ENCODE assay signal across 9 mouse cellular contexts in the genomic region with DNA sequence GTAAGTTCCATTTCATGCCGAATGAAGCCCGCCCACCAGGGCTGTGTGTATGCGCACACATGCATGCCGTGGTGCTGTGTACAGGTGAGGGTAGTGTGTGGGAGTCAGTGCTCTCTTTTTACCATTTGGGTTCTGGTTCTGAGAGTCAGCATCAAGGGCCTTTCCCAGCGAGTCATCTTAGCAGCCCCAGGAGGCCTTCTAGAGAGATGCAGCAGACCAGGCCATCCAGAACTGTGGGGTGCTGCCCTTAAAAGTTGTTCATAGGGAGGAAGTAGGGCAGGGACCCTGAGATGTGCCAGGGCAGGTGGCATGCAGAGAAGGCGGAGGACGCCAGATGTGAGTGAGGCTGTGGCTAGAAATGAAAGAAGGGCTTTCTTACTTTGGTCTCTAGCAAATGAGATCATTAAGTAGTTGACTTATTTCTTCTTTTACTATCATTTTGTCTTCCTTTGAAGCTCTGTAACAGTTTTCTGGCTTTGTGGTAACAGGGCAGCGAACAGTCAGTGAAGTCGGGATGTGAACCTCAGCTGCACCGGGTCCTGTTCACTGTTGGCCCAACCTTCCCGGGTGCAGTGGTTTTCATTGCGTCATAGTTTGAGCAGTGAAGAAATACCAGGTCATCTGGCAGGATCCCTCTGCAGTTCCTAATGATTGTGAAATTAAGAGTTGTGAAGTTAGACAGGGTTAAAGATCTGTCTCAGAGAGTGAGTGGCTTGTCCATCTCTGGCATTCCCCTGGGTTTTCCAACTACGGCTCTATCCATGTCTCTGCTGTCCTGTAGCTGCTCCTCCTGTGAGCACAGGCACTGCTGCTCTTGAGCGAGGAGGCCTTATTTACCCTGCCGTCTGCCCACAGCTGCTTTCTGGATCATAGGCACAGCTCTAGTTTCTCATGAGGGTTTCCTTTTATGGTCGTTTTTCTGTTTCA. TPM values are rescaled to one million over a fixed set of nuclear protein-coding genes. Genes with fewer than 3 reads are reported as not detected.
DNase-seq lines count a peak whose midpoint lies in the region; ATAC-seq and TF ChIP-seq lines count a peak whose summit lies in the region.
"Had no signal": no experiment of that assay in that cellular context is flagged by ENCODE, and none has a peak within 500 bp of the region (broad histone marks: within the 10 kb centered on the region; RNA-seq: fewer than 3 reads in every experiment).

No protein-coding gene starts in this region.

- peak; percentile 69 to 73 for DNase-seq in CD8-positive naive resting alpha-beta T cell, adult 2 months (ENCODE audit: low read depth in 2 of 2, low spot score in 2 of 2)
- peak; percentile 35 to 59 for DNase-seq in adrenal gland, postnatal 36 days
- DNase-seq in liver, embryonic 13.5 days, result no peak
- DNase-seq in cerebellum, adult 9-10 months, result no peak
- DNase-seq in embryonic facial prominence, embryonic 10.5 days (ENCODE audit: low spot score), result no peak

- no peaks in the 10 kb centered on the region for H3K9me3 ChIP-seq in liver, embryonic 13.5 days (replicated peaks)
- H3K9me3 ChIP-seq in hindbrain, embryonic 12.5 days (replicated peaks), result no peaks in the 10 kb centered on the region
- no peaks in the 10 kb centered on the region for H3K9me3 ChIP-seq in forebrain, embryonic 13.5 days (replicated peaks)
- H3K9me3 ChIP-seq in embryonic facial prominence, embryonic 10.5 days, result no peaks in the 10 kb centered on the region
- H3K9me3 ChIP-seq: embryonic facial prominence, embryonic 13.5 days had no signal

- H3K27ac ChIP-seq in liver, embryonic 13.5 days, result peak overlapping the region; percentile 67
- H3K27ac ChIP-seq in small intestine, adult 2 months (ENCODE audit: insufficient read depth, low read depth, low read length), result peak overlapping the region; percentile 68
- no peak overlapping the region for H3K27ac ChIP-seq in hindbrain, embryonic 12.5 days
- H3K27ac ChIP-seq in forebrain, embryonic 13.5 days, result no peak overlapping the region
- H3K27ac ChIP-seq in embryonic facial prominence, embryonic 10.5 days (replicated peaks), result no peak overlapping the region
- H3K27ac ChIP-seq: embryonic facial prominence, embryonic 13.5 days had no signal

- H3K4me3 ChIP-seq in liver, embryonic 13.5 days (replicated peaks), result no peak overlapping the region
- H3K4me3 ChIP-seq in small intestine, adult 2 months (ENCODE audit: low read depth, low read length), result peak overlapping the region; percentile 6; the same call in 1 of the 2 replicates
- no peak overlapping the region for H3K4me3 ChIP-seq in hindbrain, embryonic 12.5 days
- no peak overlapping the region for H3K4me3 ChIP-seq in forebrain, embryonic 13.5 days
- no peak overlapping the region for H3K4me3 ChIP-seq in embryonic facial prominence, embryonic 10.5 days
- H3K4me3 ChIP-seq: embryonic facial prominence, embryonic 13.5 days had no signal

- H3K4me1 ChIP-seq in liver, embryonic 13.5 days (replicated peaks), result peaks cover 60% of the 10 kb centered on the region
- H3K4me1 ChIP-seq in small intestine, adult 2 months (ENCODE audit: control insufficient read depth, insufficient read depth, insufficient read length, low read length), result peaks cover 47% of the 10 kb centered on the region
- H3K4me1 ChIP-seq in hindbrain, embryonic 12.5 days, result peaks cover 7% of the 10 kb centered on the region; the same call in 1 of the 2 replicates
- peaks cover 7% of the 10 kb centered on the region for H3K4me1 ChIP-seq in forebrain, embryonic 13.5 days
- peaks cover 7% of the 10 kb centered on the region for H3K4me1 ChIP-seq in embryonic facial prominence, embryonic 10.5 days

- H3K9ac ChIP-seq in liver, embryonic 13.5 days, result no peak overlapping the region
- H3K9ac ChIP-seq in hindbrain, embryonic 12.5 days, result no peak overlapping the region
- no peak overlapping the region for H3K9ac ChIP-seq in forebrain, embryonic 13.5 days
- H3K9ac ChIP-seq: embryonic facial prominence, embryonic 13.5 days had no signal

- no peak for TF ChIP-seq CTCF in small intestine, adult 2 months (IDR thresholded peaks at IDR 0.05; ENCODE audit: extremely low read depth, insufficient read length, insufficient replicate concordance, low read depth, low read length)

- H3K27me3 ChIP-seq in liver, embryonic 13.5 days, result no peaks in the 10 kb centered on the region
- no peaks in the 10 kb centered on the region for H3K27me3 ChIP-seq in small intestine, adult 2 months (ENCODE audit: control insufficient read depth, insufficient read depth, low read length)
- no peaks in the 10 kb centered on the region for H3K27me3 ChIP-seq in hindbrain, embryonic 12.5 days
- no peaks in the 10 kb centered on the region for H3K27me3 ChIP-seq in forebrain, embryonic 13.5 days
- H3K27me3 ChIP-seq in embryonic facial prominence, embryonic 10.5 days (replicated peaks; ENCODE audit: low read depth, poor library complexity, severe bottlenecking), result no peaks in the 10 kb centered on the region
- H3K27me3 ChIP-seq: embryonic facial prominence, embryonic 13.5 days had no signal

- WGBS in liver, embryonic 13.5 days (ENCODE audit: insufficient replicate concordance), result 63% methylated on average over 16 of the region's 16 CpGs
- 51% methylated on average over 16 of the region's 16 CpGs for WGBS in small intestine, adult 2 months
- WGBS in hindbrain, embryonic 12.5 days, result 83% methylated on average over 16 of the region's 16 CpGs
- WGBS in forebrain, embryonic 13.5 days, result 87% methylated on average over 16 of the region's 16 CpGs
- WGBS in embryonic facial prominence, embryonic 10.5 days, result 89% methylated on average over 16 of the region's 16 CpGs

- TF ChIP-seq POLR2A in small intestine, adult 2 months (IDR thresholded peaks at IDR 0.05; ENCODE audit: low read depth, low read length), result no peak

- peak overlapping the region; percentile 26; the same call in 1 of the 2 replicates for H3K4me2 ChIP-seq in liver, embryonic 13.5 days
- no peak overlapping the region for H3K4me2 ChIP-seq in hindbrain, embryonic 12.5 days (replicated peaks)
- no peak overlapping the region for H3K4me2 ChIP-seq in forebrain, embryonic 13.5 days
- H3K4me2 ChIP-seq: embryonic facial prominence, embryonic 13.5 days had no signal

- peak; percentile 70 for ATAC-seq in liver, embryonic 13.5 days (ENCODE audit: low read depth)
- no peak for ATAC-seq in hindbrain, embryonic 12.5 days (ENCODE audit: low FRiP score)
- no peak for ATAC-seq in forebrain, embryonic 13.5 days

- peaks cover 15% of the 10 kb centered on the region for H3K36me3 ChIP-seq in liver, embryonic 13.5 days
- peaks cover 17% of the 10 kb centered on the region for H3K36me3 ChIP-seq in small intestine, adult 2 months (ENCODE audit: control insufficient read depth, insufficient read depth, low read length)
- H3K36me3 ChIP-seq in hindbrain, embryonic 12.5 days, result peaks cover 27% of the 10 kb centered on the region
- H3K36me3 ChIP-seq in forebrain, embryonic 13.5 days (ENCODE audit: poor library complexity, severe bottlenecking), result peaks cover 19% of the 10 kb centered on the region
- peaks cover 56% of the 10 kb centered on the region for H3K36me3 ChIP-seq in embryonic facial prominence, embryonic 10.5 days (replicated peaks)

RNA-seq across cellular contexts. Expression of a gene that starts 7.6 kb away (rescaled TPM):
- total RNA-seq in adrenal gland, postnatal 36 days (2021), result 10 to 100 TPM; 43.8 to 68.9 TPM
- polyA plus RNA-seq in liver, embryonic 13.5 days (2015; fragmentation: Nextera tagmentation; extraction: Ambion mirVana), result 13.5 and 20.8 TPM in 2 replicates
- 30.8 and 55.9 TPM in 2 replicates for polyA plus RNA-seq in small intestine, adult 2 months (2012; rRNA removed)
- polyA plus RNA-seq in hindbrain, embryonic 12.5 days (2016; fragmentation: Nextera tagmentation; extraction: Ambion mirVana), result 18.5 and 19.2 TPM in 2 replicates
- polyA plus RNA-seq in forebrain, embryonic 13.5 days (2015; fragmentation: Nextera tagmentation; extraction: Ambion mirVana), result 8.6 and 9.1 TPM in 2 replicates
- 19.1 and 19.9 TPM in 2 replicates for polyA plus RNA-seq in embryonic facial prominence, embryonic 10.5 days (2016; fragmentation: Nextera tagmentation; extraction: Ambion mirVana)

RNA-seq across cellular contexts. Expression of a gene that starts 53.1 kb away (rescaled TPM):
- 100 to 1,000 TPM; 115 to 126 TPM for total RNA-seq in adrenal gland, postnatal 36 days (2021)
- 38.0 and 57.2 TPM in 2 replicates for polyA plus RNA-seq in liver, embryonic 13.5 days (2015; fragmentation: Nextera tagmentation; extraction: Ambion mirVana)
- polyA plus RNA-seq in small intestine, adult 2 months (2012; rRNA removed), result 6.3 and 9.6 TPM in 2 replicates
- polyA plus RNA-seq in hindbrain, embryonic 12.5 days (2016; fragmentation: Nextera tagmentation; extraction: Ambion mirVana), result 76.1 and 86.7 TPM in 2 replicates
- 75.7 and 82.8 TPM in 2 replicates for polyA plus RNA-seq in forebrain, embryonic 13.5 days (2015; fragmentation: Nextera tagmentation; extraction: Ambion mirVana)
- 61.4 and 62.2 TPM in 2 replicates for polyA plus RNA-seq in embryonic facial prominence, embryonic 10.5 days (2016; fragmentation: Nextera tagmentation; extraction: Ambion mirVana)

Comparison
In these comparisons a context has a peak if more than half of its experiments do, and no peak if none do; other contexts are left out.
1. DNase-seq: peak in CD8-positive naive resting alpha-beta T cell, adult 2 months (2 of 2) and adrenal gland, postnatal 36 days (2 of 2); none in liver, embryonic 13.5 days (single experiment), cerebellum, adult 9-10 months (single experiment) and embryonic facial prominence, embryonic 10.5 days (single experiment).
2. H3K27ac ChIP-seq: peak in liver, embryonic 13.5 days (single experiment) and small intestine, adult 2 months (single experiment); none in hindbrain, embryonic 12.5 days (single experiment), forebrain, embryonic 13.5 days (single experiment) and embryonic facial prominence, embryonic 10.5 days (single experiment).